Mouse (Mus musculus): Measurements from ENCODE around the gene Gnaq.

- TF ChIP-seq CTCF (IDR thresholded peaks at IDR 0.05; ENCODE audit: borderline replicate concordance, insufficient read depth, low read depth, low read length) (no peak), POLR2A (IDR thresholded peaks at IDR 0.05; ENCODE audit: borderline replicate concordance, insufficient read depth, low read length) (no peak)
These were observed 51.1 kb downstream of the Gnaq start for GRCm38 (mm10) chr19:16183592-16184365.
